Mouse (Mus musculus): ENCODE results near the gene Dexi. TPM values are rescaled to one million over a fixed set of nuclear protein-coding genes. Genes with fewer than 3 reads are reported as not detected.

The Dexi gene
- total RNA-seq, 2 experiments from 2014 or later: 45.7 to 46.9 TPM

GRCm38 (mm10) chr16:10461178-10461577 lies 81.7 kb downstream of the Dexi start:
- DNase-seq (ENCODE audit: low spot score in 2 of 2): no peak

GRCm38 (mm10) chr16:10460188-10460587 lies 82.7 kb downstream of the Dexi start:
- no peak for DNase-seq (ENCODE audit: low spot score in 2 of 2)

GRCm38 (mm10) chr16:10454583-10454974 lies 88.3 kb downstream of the Dexi start:
- no peak for DNase-seq (ENCODE audit: low spot score in 2 of 2)

GRCm38 (mm10) chr16:10453872-10454582 lies 88.8 kb downstream of the Dexi start:
- no peak for DNase-seq (ENCODE audit: low spot score in 2 of 2)

Other genes starting within 250 kb of the Dexi start
- 10 to 100 TPM; 25.0 to 30.9 TPM for gene Emp2, start 229.1 kb downstream of the Dexi start, total RNA-seq (2021)
- gene Tekt5, start 147.6 kb downstream of the Dexi start, total RNA-seq (2021): 1 to 10 TPM; 2.3 to 4.2 TPM
- gene Nubp1, start 131.1 kb downstream of the Dexi start, total RNA-seq (2021): 10 to 100 TPM; 13.4 to 14.9 TPM
- 10 to 100 TPM; 30.4 to 32.0 TPM for gene Tvp23a, start 95.7 kb downstream of the Dexi start, total RNA-seq (2021)
- under 1 TPM in 1 of 2 experiments, not detected in 1; 0.38 TPM for gene Ciita, start 63.0 kb downstream of the Dexi start, total RNA-seq (2021)
- 10 to 100 TPM; 72.6 to 77.5 TPM for gene Clec16a, start 2.3 kb upstream of the Dexi start, total RNA-seq (2021)
- gene Socs1, start 242.5 kb upstream of the Dexi start, total RNA-seq (2021): 1 to 10 TPM; 1.1 to 1.3 TPM
- not detected for gene Tnp2, start 245.6 kb upstream of the Dexi start, total RNA-seq (2021)
- gene Prm3, start 247.9 kb upstream of the Dexi start, total RNA-seq (2021): not detected

Data from layer of hippocampus, postnatal 14 days (tissue).